Mouse (Mus musculus) erythroblast, embryonic 14.5 days (primary cell): ENCODE measurements at regions not wholly inside any gene's neighbourhood (a gene's known extent, or its start where the extent isn't known, plus 50 kb on each side); places are given as distances from the start of the nearest gene placed in this dataset.

Source experiments
- GATA1 ChIP-seq: IDR thresholded peaks from 2 replicates; pipeline ENCODE4 v1.6.1; 2012; ENCODE audit warnings: low read length, inconsistent platforms, mixed read lengths
- TAL1 ChIP-seq: IDR thresholded peaks from 3 replicates; pipeline ENCODE4 v1.6.1; 2012; ENCODE audit warnings: low read length, inconsistent platforms, mixed read lengths

- TF ChIP-seq GATA1 (no peak), TAL1 (no peak)
Measured at GRCm38 (mm10) chr4:153861420-153861819, 95.6 kb upstream of the A430005L14Rik start.
